Mouse (Mus musculus) layer of hippocampus, adult 9-11 months (tissue): Measurements from ENCODE around the gene Kpna2.

Experiments used
- DNase-seq: peaks from one replicate; pipeline ENCODE4 v3.0.0; 2022

Kpna2 gene

DNA sequence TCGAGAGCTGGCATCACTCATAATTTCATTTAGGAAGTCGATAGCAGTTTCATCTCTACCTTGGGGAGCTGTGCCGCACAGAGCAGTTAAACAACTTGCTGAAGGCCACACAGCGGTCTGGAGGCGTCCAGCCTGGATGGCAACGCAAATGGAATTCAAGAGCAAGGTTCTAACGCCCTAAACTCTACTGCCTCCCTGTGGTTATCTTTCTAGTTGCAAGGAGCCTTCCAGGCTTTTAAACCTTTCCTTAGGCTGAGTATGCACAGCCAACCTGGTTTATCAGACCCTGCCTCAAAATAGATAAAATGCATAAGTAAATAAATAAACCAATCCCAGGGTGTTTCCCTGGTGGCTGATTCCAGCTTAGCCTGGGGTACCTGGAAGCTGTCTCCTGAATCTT lies 18.9 kb downstream of the Kpna2 start:
- DNase-seq: peak; percentile 38

- no peak for DNase-seq
These were observed 23.1 kb downstream of the Kpna2 start for GRCm38 (mm10) chr11:106976194-106976593.

- DNase-seq: no peak
These were observed 23.7 kb downstream of the Kpna2 start for GRCm38 (mm10) chr11:106975419-106976177.

GRCm38 (mm10) chr11:106974440-106974839 lies 24.9 kb downstream of the Kpna2 start:
- DNase-seq: no peak

GRCm38 (mm10) chr11:106973016-106973415 lies 26.3 kb downstream of the Kpna2 start:
- no peak for DNase-seq

GRCm38 (mm10) chr11:106969798-106970197 lies 29.5 kb downstream of the Kpna2 start:
- DNase-seq: no peak

- no peak for DNase-seq
These were observed 31.7 kb downstream of the Kpna2 start for GRCm38 (mm10) chr11:106967630-106968029.

DNA sequence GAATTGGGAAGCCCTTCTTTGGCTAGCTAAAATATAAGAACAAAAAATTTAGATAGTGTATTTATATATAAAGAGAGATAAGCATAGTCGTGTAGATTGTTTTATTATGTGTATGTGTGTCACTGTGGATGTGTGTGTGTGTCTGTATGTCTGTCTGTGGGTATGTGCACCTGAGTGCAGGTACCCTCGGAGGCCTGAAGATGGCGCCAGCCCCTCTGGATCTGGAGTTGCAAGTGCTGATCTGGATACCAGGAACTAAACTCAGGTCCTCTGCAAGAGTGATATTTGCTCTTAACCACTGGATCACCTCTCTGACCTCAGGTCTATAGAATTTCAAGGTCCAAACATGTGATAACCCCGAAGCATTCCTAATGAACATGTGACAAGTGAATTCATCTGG lies 33.5 kb downstream of the Kpna2 start:
- DNase-seq: no peak

GRCm38 (mm10) chr11:106962310-106962709 lies 37.0 kb downstream of the Kpna2 start:
- no peak for DNase-seq

DNA sequence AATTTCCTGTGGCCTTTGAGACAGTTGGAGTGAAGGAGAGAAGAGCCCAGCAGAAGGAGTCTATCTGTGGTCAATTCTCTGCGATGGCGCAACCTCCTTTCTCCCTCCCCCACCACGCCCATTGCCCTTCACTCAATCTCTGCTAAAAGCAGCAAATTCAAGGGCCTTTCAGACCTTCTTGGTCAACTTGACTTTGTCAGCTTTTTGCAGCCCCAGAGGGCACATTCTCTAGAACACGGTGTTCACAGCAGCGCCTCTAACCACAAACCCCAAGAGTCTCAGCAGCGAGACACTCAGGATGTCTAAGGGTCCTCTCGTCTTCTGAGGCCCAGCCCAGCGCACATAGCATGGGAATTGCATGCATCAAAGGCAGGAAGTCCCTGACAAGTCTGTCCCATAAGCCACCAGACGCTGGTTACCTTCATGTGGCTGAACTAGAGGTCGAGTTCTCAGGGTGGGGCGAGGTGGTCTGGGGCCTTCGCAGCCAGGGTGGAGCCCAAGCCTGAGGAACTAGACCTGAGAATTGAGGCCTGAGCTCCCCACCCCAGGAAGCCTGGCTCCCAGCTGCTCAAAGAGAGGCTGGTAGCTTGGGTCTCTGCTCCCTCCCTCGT lies 37.8 kb downstream of the Kpna2 start:
- no peak for DNase-seq

DNA sequence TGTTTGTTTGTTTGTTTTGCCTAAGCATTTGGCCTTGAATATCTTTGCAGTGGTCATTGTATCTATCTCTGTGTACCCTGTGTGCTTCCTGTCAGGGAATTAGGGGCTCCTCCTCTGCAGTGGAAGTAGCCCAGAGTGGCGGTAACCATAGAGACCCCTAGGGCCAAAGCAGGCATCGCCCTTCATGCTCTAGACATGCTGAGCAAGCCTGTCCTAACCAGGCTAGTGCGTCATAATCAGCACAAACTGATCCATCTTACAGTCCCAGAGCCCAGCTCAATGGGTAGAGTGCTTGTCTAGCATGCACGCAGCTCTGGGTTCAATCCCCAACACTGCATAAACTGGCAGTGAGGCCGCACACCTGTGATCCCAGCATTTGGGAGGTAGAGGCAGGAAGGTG lies 40.2 kb downstream of the Kpna2 start:
- DNase-seq: no peak

DNA sequence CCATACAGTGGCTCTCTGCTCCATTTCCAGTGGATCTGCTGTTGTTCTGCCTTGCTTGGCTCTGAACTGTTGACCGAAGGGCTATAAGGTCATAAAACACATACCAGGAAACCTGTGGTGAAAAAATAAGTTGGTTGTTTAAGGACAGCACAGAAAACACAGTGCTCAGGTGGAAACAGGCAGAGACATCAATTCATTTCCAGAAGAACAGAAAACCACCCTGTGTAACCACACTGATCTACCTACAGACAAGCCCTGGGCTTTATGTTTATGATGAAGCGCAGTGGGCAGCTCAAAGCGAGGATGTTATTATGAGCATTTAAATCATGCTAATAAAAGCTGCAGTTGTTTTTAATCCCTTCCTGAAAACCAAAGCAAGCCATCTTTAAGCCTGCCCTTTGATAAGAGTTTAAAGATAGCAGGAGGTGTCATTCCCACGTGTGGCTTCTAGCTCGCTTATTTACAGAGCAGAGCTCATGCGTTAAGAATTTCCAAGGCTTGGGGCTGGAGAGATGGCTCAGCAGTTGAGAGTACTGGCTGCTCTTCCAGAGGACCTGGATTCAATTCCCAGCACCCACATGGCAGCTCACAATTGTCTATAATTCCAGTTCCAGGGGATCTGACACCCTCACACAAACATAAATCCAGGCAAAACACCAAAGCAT lies 40.8 kb downstream of the Kpna2 start:
- DNase-seq: no peak

DNA sequence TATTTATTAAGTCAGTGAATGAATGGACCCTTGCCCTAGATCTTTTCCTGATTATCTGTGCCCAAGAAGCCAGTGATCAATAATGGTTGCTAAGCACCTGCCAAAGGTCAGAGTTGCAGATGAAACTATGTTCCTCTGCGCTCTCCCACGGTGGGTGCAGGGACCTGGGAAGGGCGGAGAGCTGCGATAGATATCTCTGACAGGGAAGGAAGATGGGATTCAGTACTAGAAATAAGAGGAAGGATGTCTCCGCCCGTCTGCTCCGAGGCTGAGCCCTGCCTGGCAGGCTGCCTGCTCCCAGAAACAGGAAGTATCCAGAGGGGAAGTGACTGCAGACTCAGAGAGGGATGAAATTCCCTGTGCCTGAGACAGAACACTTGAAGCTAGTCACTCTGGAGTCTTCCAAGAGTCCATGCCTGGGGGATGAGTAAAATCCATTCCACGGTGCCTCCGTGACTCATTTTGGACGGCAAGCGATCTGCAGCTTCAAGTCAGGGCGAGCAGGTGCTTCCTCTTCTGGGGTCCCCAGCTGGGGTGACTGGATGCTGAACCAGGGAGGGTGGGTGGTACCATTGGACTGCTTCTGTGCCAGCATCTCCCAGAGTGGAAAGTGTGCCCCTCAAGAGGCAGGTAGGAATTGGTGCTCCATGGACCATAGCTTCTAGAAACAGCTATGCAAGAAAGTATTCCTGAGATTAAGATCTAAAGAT lies 41.9 kb downstream of the Kpna2 start:
- DNase-seq: peak; percentile 32

GRCm38 (mm10) chr11:106954566-106954965 lies 44.8 kb downstream of the Kpna2 start:
- no peak for DNase-seq

GRCm38 (mm10) chr11:106954116-106954515 lies 45.2 kb downstream of the Kpna2 start:
- DNase-seq: no peak
